Mouse (Mus musculus) kidney, adult 2 months (tissue): ENCODE measurements around the gene Kiss1. TPM values are rescaled to one million over a fixed set of nuclear protein-coding genes. Genes with fewer than 3 reads are reported as not detected.

ENCODE experiments used
- DNase-seq: peaks from one replicate; pipeline ENCODE4 v3.0.0; 2021
- H3K27ac ChIP-seq: fragments of 200-500 bp; 2 replicates; pipeline ENCODE4 v1.5.1; 2012; ENCODE audit warnings: low read depth, low read length, control low read depth, inconsistent platforms; ENCODE audit not compliant: insufficient read depth
- H3K27me3 ChIP-seq: fragments of 200-500 bp; replicated peaks from 2 replicates; pipeline ENCODE4 v1.6.1; 2012; ENCODE audit warnings: mild to moderate bottlenecking, moderate library complexity, low read length, inconsistent platforms; ENCODE audit not compliant: control insufficient read depth, insufficient read depth
- H3K36me3 ChIP-seq: fragments of 200-500 bp; 2 replicates; pipeline ENCODE4 v1.6.1; 2012; ENCODE audit warnings: mild to moderate bottlenecking, moderate library complexity, low read length, inconsistent platforms; ENCODE audit not compliant: control insufficient read depth, insufficient read depth
- H3K4me1 ChIP-seq: fragments of 200-500 bp; 2 replicates; pipeline ENCODE4 v1.6.1; 2011; ENCODE audit warnings: low read length; ENCODE audit not compliant: control insufficient read depth, insufficient read depth
- H3K4me3 ChIP-seq: fragments of 200-500 bp; 2 replicates; pipeline ENCODE4 v1.5.1; 2011; ENCODE audit warnings: mild to moderate bottlenecking, low read depth, low read length, control low read depth; ENCODE audit not compliant: insufficient read depth
- CTCF ChIP-seq: fragments of 200-500 bp; conservative IDR thresholded peaks from 2 replicates; pipeline ENCODE4 v1.5.1; 2011; ENCODE audit warnings: low read depth, mild to moderate bottlenecking, control low read depth, low read length, moderate library complexity, mixed read lengths; ENCODE audit not compliant: insufficient read depth, insufficient read length
- POLR2A ChIP-seq: fragments of 200-500 bp; IDR thresholded peaks from one replicate; pipeline ENCODE4 v1.6.1; 2011; ENCODE audit warnings: low read depth, low read length, control low read depth
- WGBS: fragments of 180-500 bp; shearing (Covaris S2); methylation state at CpG from one replicate; pipeline ENCODE4 v1.1.7; 2018; 5-methylcytosine and 5-hydroxymethylcytosine counted together
- polyA plus RNA-seq: library from polyadenylated mRNA; depleted of rRNA; stranded (reverse); fragments of >200 nt; gene quantifications from 2 replicates; pipeline ENCODE4 v1.2.3, GENCODE M21; 2012

Kiss1 gene
- polyA plus RNA-seq, 1 experiment = not detected

GRCm38 (mm10) chr1:133355912-133356311, 34.2 kb downstream of the Kiss1 start:
- Histone ChIP-seq H3K36me3 (no peaks in the 10 kb centered on the region), H3K27me3 (no peaks in the 10 kb centered on the region), H3K4me3 (no peak overlapping the region), H3K27ac (no peak overlapping the region), H3K4me1 (no peaks in the 10 kb centered on the region)
- 69% methylated on average over 15 of the region's 15 CpGs for WGBS
- no peak for TF ChIP-seq CTCF
- no peak for TF ChIP-seq POLR2A
- DNase-seq = no peak

- 58% methylated on average over 8 of the region's 8 CpGs for WGBS
- Histone ChIP-seq H3K36me3 (no peaks in the 10 kb centered on the region), H3K27ac (no peak overlapping the region), H3K4me3 (no peak overlapping the region), H3K27me3 (no peaks in the 10 kb centered on the region), H3K4me1 (no peaks in the 10 kb centered on the region)
- DNase-seq = no peak
- no peak for TF ChIP-seq CTCF
- TF ChIP-seq POLR2A = no peak
Observed at GRCm38 (mm10) chr1:133356330-133356729, 34.7 kb downstream of the Kiss1 start.

GRCm38 (mm10) chr1:133361006-133361405, 39.3 kb downstream of the Kiss1 start:
- TF ChIP-seq CTCF = peak; percentile 50
- no peak for TF ChIP-seq POLR2A
- 72% methylated on average over 6 of the region's 6 CpGs for WGBS
- DNase-seq = peak; percentile 46
- H3K4me1 ChIP-seq = 0 out of 2 replicates have a peak, but pooled peaks cover 2% of the 10 kb centered on the region
- H3K27me3 ChIP-seq = no peaks in the 10 kb centered on the region
- no peak overlapping the region for H3K27ac ChIP-seq
- no peak overlapping the region for H3K4me3 ChIP-seq
- no peaks in the 10 kb centered on the region for H3K36me3 ChIP-seq

GRCm38 (mm10) chr1:133362103-133362502, 40.4 kb downstream of the Kiss1 start:
- H3K4me3 ChIP-seq = no peak overlapping the region
- 96% methylated on average over 5 of the region's 5 CpGs for WGBS
- no peak overlapping the region for H3K27ac ChIP-seq
- no peaks in the 10 kb centered on the region for H3K27me3 ChIP-seq
- no peaks in the 10 kb centered on the region for H3K36me3 ChIP-seq
- TF ChIP-seq CTCF (no peak), POLR2A (no peak)
- H3K4me1 ChIP-seq = 0 out of 2 replicates have a peak, but pooled peaks cover 2% of the 10 kb centered on the region
- no peak for DNase-seq

GRCm38 (mm10) chr1:133363276-133364021, 41.8 kb downstream of the Kiss1 start, which contains the start of gene Etnk2:
Etnk2 (plus strand) TSS chr1:133363572.
- H3K27ac ChIP-seq = no peak within 1 kb of the TSS
- H3K36me3 ChIP-seq = no peaks in the 10 kb centered on the region
- peak within 1 kb of the TSS; percentile 60 for H3K4me3 ChIP-seq

GRCm38 (mm10) chr1:133364022-133364630, 42.5 kb downstream of the Kiss1 start:
- Histone ChIP-seq H3K27me3 (no peaks in the 10 kb centered on the region), H3K27ac (no peak overlapping the region), H3K4me3 (peak overlapping the region; percentile 60), H3K36me3 (no peaks in the 10 kb centered on the region), H3K4me1 (0 out of 2 replicates have a peak, but pooled peaks cover 2% of the 10 kb centered on the region)
- TF ChIP-seq CTCF (no peak), POLR2A (no peak)
- DNase-seq = no peak
- WGBS = 11% methylated on average over 27 of the region's 27 CpGs

More at GRCm38 (mm10) chr1:133363276-133364021, 41.8 kb downstream of the Kiss1 start, which contains the start of gene Etnk2:
- Histone ChIP-seq H3K4me1 (0 out of 2 replicates have a peak, but pooled peaks cover 2% of the 10 kb centered on the region), H3K27me3 (no peaks in the 10 kb centered on the region)
- WGBS = 1% methylated on average over 52 of the region's 52 CpGs
- no peak for TF ChIP-seq CTCF
- TF ChIP-seq POLR2A = no peak
- DNase-seq = peak; percentile 90

GRCm38 (mm10) chr1:133364890-133365289, 43.2 kb downstream of the Kiss1 start:
- WGBS = 80% methylated on average over 2 of the region's 2 CpGs
- H3K27me3 ChIP-seq = no peaks in the 10 kb centered on the region
- no peak for DNase-seq
- no peaks in the 10 kb centered on the region for H3K36me3 ChIP-seq
- no peak overlapping the region for H3K4me3 ChIP-seq
- H3K27ac ChIP-seq = no peak overlapping the region
- TF ChIP-seq POLR2A (no peak), CTCF (no peak)
- 0 out of 2 replicates have a peak, but pooled peaks cover 2% of the 10 kb centered on the region for H3K4me1 ChIP-seq
